Mouse (Mus musculus): Measurements from ENCODE around the gene Arfgap2. TPM values are rescaled to one million over a fixed set of nuclear protein-coding genes. Genes with fewer than 3 reads are reported as not detected.

Gene Arfgap2
- polyA plus RNA-seq, 2 experiments from 2014 or later, result 73.1 to 85.9 TPM

- ATAC-seq, result no peak
Observed at GRCm38 (mm10) chr2:91308680-91309079, 43.9 kb downstream of the Arfgap2 start.

DNA sequence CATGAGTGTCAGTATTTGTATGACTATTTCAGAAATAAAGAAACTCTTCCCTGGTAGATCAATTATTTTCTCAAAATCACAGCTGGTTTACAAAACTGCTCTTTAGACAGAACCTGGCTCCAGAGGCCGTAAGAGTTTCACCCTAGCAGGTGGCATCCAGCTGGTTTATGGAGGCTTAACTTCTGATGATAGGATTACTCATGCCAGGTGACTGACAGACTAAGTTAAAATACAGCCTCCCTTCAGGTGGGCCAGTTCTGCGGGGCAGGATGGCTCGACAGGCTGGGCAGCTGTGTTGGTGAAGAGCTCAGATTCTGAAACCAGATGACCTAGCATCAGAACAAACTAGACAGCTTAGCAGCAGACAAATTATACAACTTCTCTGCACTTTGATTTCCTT is 44.8 kb downstream of the Arfgap2 start:
- no peak for ATAC-seq

GRCm38 (mm10) chr2:91312578-91313311 is 48.0 kb downstream of the Arfgap2 start:
- no peak for ATAC-seq

- no peak for ATAC-seq
Observed at GRCm38 (mm10) chr2:91314184-91314583, 49.4 kb downstream of the Arfgap2 start.

DNA sequence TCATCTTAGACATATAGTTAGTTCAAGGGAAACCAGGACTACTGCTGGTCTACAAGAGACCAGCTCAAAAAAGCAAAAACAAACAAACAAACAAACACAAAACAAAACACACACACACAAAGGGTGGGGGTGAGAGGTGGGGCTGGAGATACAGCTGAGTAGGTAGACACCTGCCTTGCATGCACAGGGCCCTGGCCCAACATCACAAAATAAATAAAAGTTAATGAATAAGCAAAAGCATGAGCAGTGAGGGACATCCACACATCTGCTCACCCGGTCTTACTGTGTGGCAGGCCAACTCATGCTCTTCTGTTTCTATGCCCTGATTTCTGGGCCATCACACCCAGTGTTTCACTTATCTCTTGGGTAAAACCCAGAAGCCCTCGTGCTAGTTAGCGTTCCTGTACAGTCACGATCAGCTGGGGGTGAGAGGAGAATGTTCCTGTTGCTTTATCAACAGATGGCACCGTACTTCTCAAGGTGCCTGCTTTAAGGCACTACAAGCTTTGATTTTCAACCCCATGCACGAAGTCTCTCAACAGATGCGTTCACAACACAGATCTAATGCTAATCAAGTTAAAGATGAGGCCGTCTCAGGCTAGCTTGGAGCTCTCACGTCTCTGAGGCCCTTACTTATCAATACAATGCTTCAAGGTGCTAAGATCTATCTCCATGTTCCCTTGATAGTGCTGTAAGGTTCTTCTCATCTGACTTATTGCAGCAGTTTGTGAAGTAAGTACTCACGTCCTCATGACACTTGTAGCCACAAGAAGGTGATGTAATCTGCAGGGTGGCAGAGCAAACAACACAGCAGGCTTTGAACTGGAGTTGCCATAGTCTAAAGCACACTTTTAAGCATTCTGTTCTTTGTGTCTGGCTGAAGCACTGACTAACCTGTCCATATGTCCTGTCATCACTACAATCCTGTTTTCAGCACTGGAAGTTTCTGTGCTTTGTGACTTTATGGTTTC is 56.1 kb downstream of the Arfgap2 start:
- ATAC-seq, result no peak

- no peak for ATAC-seq
Observed at GRCm38 (mm10) chr2:91321923-91322322, 57.1 kb downstream of the Arfgap2 start.

DNA sequence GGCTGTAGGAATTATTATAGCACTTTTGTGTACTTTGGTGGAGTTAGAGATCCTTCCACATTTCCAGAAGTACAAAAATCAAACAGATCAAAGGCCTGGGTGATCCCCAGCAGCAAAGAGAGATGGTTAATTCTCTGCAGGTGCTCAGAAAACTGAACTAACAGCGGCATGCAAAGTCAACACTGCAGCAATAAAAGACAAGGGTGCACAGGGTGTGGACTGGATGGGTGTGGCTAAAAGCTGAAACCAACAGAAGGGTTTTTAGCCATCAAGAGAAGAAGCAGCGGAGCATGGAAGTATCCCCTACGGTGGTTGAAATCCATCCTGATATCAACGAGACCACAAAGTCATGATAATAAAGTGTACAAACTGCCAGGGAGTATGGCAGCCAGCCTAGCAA is 57.7 kb downstream of the Arfgap2 start:
- no peak for ATAC-seq

DNA sequence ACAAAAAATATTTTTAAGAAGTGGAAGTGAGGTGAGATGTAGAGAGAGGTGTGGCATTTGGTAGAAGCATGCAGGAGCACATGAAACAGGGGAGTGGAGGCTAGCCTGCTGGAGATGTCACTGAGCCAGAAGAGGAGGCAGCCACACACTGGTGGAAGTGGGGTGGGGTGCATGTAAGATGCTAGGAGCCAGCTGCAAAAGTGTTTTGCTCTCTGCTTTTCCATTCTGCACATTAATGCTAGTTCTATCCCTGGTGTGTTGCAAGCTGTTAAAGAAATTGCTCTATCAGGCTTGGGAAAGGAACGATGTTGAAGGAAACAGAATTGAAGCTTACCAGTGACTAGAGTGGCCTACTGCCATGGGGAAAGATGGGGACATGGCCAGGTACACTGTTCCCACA is 59.6 kb downstream of the Arfgap2 start:
- ATAC-seq, result no peak

DNA sequence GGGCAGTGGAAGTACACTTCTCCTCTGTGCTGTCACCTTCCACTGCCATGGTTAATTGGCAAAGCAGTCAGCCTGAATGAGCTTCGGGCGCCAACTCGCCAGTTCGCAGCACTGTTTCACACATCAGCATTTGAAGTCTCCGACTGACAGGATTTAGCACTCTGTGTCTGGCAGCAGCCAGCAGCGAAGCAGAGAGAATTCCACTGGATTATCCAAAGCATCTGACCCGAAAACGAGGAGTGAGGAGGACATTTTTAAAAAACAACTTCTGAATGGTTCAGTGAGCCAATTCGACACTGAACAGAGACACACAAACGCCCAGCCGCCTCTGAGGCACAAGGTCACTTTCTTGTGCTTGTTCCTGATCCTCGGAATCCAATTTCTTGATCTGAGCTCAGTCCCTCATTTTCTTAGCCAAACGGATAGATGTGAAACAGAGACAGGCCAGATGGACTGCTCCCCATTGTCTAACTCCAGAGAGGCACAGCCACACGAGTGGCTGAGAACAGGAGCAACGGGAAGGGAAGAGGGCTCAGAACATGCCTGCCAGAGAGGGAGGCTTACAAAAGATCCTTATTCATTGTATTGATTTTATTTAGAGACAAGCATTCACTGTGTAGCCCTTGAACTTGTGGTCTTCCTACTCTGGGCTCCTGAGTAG is 60.1 kb downstream of the Arfgap2 start:
- ATAC-seq, result no peak

Other genes with a start within 250 kb of the Arfgap2 start
- 1 to 10 TPM; 5.3 to 5.6 TPM for gene Rapsn, start 229.4 kb upstream of the Arfgap2 start, polyA plus RNA-seq (2017; shearing (Covaris generic))
- 100 to 1,000 TPM; 196 to 209 TPM for gene Psmc3, start 211.0 kb upstream of the Arfgap2 start, polyA plus RNA-seq (2017; shearing (Covaris generic))
- gene Slc39a13, start 194.6 kb upstream of the Arfgap2 start, polyA plus RNA-seq (2017; shearing (Covaris generic)), result 10 to 100 TPM; 15.6 to 21.8 TPM
- gene Spi1, start 182.6 kb upstream of the Arfgap2 start, polyA plus RNA-seq (2017; shearing (Covaris generic)), result not detected
- not detected for gene Mybpc3, start 146.8 kb upstream of the Arfgap2 start, polyA plus RNA-seq (2017; shearing (Covaris generic))
- 10 to 100 TPM; 55.5 to 64.8 TPM for gene Madd, start 81.1 kb upstream of the Arfgap2 start, polyA plus RNA-seq (2017; shearing (Covaris generic))
- gene Nr1h3, start 62.1 kb upstream of the Arfgap2 start, polyA plus RNA-seq (2017; shearing (Covaris generic)), result 1 to 10 TPM; 1.4 to 1.5 TPM
- gene Acp2, start 62.1 kb upstream of the Arfgap2 start, polyA plus RNA-seq (2017; shearing (Covaris generic)), result 10 to 100 TPM; 12.9 to 15.5 TPM
- 10 to 100 TPM; 52.5 to 55.7 TPM for gene Ddb2, start 28.0 kb upstream of the Arfgap2 start, polyA plus RNA-seq (2017; shearing (Covaris generic))
- 1 to 10 TPM in 1 of 2 experiments, under 1 TPM in 1; 0.61 to 1.0 TPM for gene Pacsin3, start 9.0 kb upstream of the Arfgap2 start, polyA plus RNA-seq (2017; shearing (Covaris generic))
- 10 to 100 TPM; 23.8 to 28.2 TPM for gene 1110051M20Rik, start 179.7 kb downstream of the Arfgap2 start, polyA plus RNA-seq (2017; shearing (Covaris generic))
- under 1 TPM in 1 of 2 experiments, not detected in 1; 0.11 TPM for gene Lrp4, start 192.5 kb downstream of the Arfgap2 start, polyA plus RNA-seq (2017; shearing (Covaris generic))